Mouse (Mus musculus) erythroblast, embryonic 14.5 days (primary cell): ENCODE measurements at regions not wholly inside any gene's neighbourhood (a gene's known extent, or its start where the extent isn't known, plus 50 kb on each side); places are given as distances from the start of the nearest gene placed in this dataset.

ENCODE experiments used
- GATA1 ChIP-seq: IDR thresholded peaks from 2 replicates; pipeline ENCODE4 v1.6.1; 2012; ENCODE audit warnings: low read length, inconsistent platforms, mixed read lengths
- TAL1 ChIP-seq: IDR thresholded peaks from 3 replicates; pipeline ENCODE4 v1.6.1; 2012; ENCODE audit warnings: low read length, inconsistent platforms, mixed read lengths

GRCm38 (mm10) chr19:56087127-56087526 is 199.8 kb upstream of the Habp2 start:
- no peak for TF ChIP-seq GATA1
- TF ChIP-seq TAL1 = no peak
